Mouse (Mus musculus): ENCODE data around the gene Fance. TPM values are rescaled to one million over a fixed set of nuclear protein-coding genes. Genes with fewer than 3 reads are reported as not detected.
"Not testable (repeated sequence)": the region's sequence is repeated elsewhere in the genome, so short reads cannot be mapped to it uniquely, and the experiment has no call there.

The Fance gene
- polyA plus RNA-seq, 1 experiment, result 21.7 TPM

- no peak for DNase-seq
- WGBS, result 16% methylated on average over 4 of the region's 4 CpGs
- TF ChIP-seq CTCF (IDR thresholded peaks at IDR 0.05; ENCODE audit: insufficient read depth, low read length), result no peak
- no peak for TF ChIP-seq POLR2A (IDR thresholded peaks at IDR 0.05; ENCODE audit: borderline replicate concordance, extremely low read depth, low read depth, low read length)
- H3K4me3 ChIP-seq (replicated peaks; ENCODE audit: extremely low read depth, low read depth, low read length), result no peak overlapping the region
- peaks cover 7% of the 10 kb centered on the region for H3K4me1 ChIP-seq (ENCODE audit: control insufficient read depth, insufficient read depth, low read length)
These were observed 16.3 kb downstream of the Fance start for GRCm38 (mm10) chr17:28329503-28330231.

GRCm38 (mm10) chr17:28330232-28330546 lies 16.9 kb downstream of the Fance start:
- no peak for TF ChIP-seq CTCF (IDR thresholded peaks at IDR 0.05; ENCODE audit: insufficient read depth, low read length)
- no peak for TF ChIP-seq POLR2A (IDR thresholded peaks at IDR 0.05; ENCODE audit: borderline replicate concordance, extremely low read depth, low read depth, low read length)
- DNase-seq, result no peak
- WGBS, result 39% methylated on average over 2 of the region's 2 CpGs
- H3K4me3 ChIP-seq (replicated peaks; ENCODE audit: extremely low read depth, low read depth, low read length), result no peak overlapping the region
- H3K4me1 ChIP-seq (ENCODE audit: control insufficient read depth, insufficient read depth, low read length), result peaks cover 7% of the 10 kb centered on the region

GRCm38 (mm10) chr17:28330590-28330989 lies 17.3 kb downstream of the Fance start:
- 56% methylated on average over 8 of the region's 8 CpGs for WGBS
- H3K4me3 ChIP-seq (replicated peaks; ENCODE audit: extremely low read depth, low read depth, low read length); DNase-seq; H3K4me1 ChIP-seq (ENCODE audit: control insufficient read depth, insufficient read depth, low read length): not testable (repeated sequence)

GRCm38 (mm10) chr17:28331241-28332112 lies 18.2 kb downstream of the Fance start:
- Histone ChIP-seq H3K4me1 (ENCODE audit: control insufficient read depth, insufficient read depth, low read length) (peaks cover 7% of the 10 kb centered on the region), H3K4me3 (replicated peaks; ENCODE audit: extremely low read depth, low read depth, low read length) (no peak overlapping the region)
- no peak for TF ChIP-seq CTCF (IDR thresholded peaks at IDR 0.05; ENCODE audit: insufficient read depth, low read length)
- TF ChIP-seq POLR2A (IDR thresholded peaks at IDR 0.05; ENCODE audit: borderline replicate concordance, extremely low read depth, low read depth, low read length), result no peak
- no peak for DNase-seq
- WGBS, result 54% methylated on average over 7 of the region's 7 CpGs

GRCm38 (mm10) chr17:28332113-28332914 lies 19.0 kb downstream of the Fance start:
- Histone ChIP-seq H3K4me3 (replicated peaks; ENCODE audit: extremely low read depth, low read depth, low read length) (no peak overlapping the region), H3K4me1 (ENCODE audit: control insufficient read depth, insufficient read depth, low read length) (peaks cover 7% of the 10 kb centered on the region)
- DNase-seq, result no peak
- WGBS, result 55% methylated on average over 13 of the region's 13 CpGs
- no peak for TF ChIP-seq CTCF (IDR thresholded peaks at IDR 0.05; ENCODE audit: insufficient read depth, low read length)
- no peak for TF ChIP-seq POLR2A (IDR thresholded peaks at IDR 0.05; ENCODE audit: borderline replicate concordance, extremely low read depth, low read depth, low read length)

- no peak overlapping the region for H3K4me3 ChIP-seq (replicated peaks; ENCODE audit: extremely low read depth, low read depth, low read length)
- no peak for DNase-seq
- 54% methylated on average over 31 of the region's 31 CpGs for WGBS
- H3K4me1 ChIP-seq (ENCODE audit: control insufficient read depth, insufficient read depth, low read length), result peaks cover under 1% of the 10 kb centered on the region
- TF ChIP-seq CTCF (IDR thresholded peaks at IDR 0.05; ENCODE audit: insufficient read depth, low read length), result no peak
- TF ChIP-seq POLR2A (IDR thresholded peaks at IDR 0.05; ENCODE audit: borderline replicate concordance, extremely low read depth, low read depth, low read length), result no peak
These were observed 19.7 kb downstream of the Fance start for GRCm38 (mm10) chr17:28332915-28333546.

- H3K4me1 ChIP-seq (ENCODE audit: control insufficient read depth, insufficient read depth, low read length), result no peaks in the 10 kb centered on the region
- H3K4me3 ChIP-seq (replicated peaks; ENCODE audit: extremely low read depth, low read depth, low read length), result no peak overlapping the region
- no peak for TF ChIP-seq CTCF (IDR thresholded peaks at IDR 0.05; ENCODE audit: insufficient read depth, low read length)
- DNase-seq, result no peak
- WGBS, result 74% methylated on average over 10 of the region's 10 CpGs
These were observed 21.9 kb downstream of the Fance start for GRCm38 (mm10) chr17:28335267-28335666.

GRCm38 (mm10) chr17:28337547-28337946 lies 24.2 kb downstream of the Fance start:
- 86% methylated on average over 7 of the region's 7 CpGs for WGBS
- peaks cover 9% of the 10 kb centered on the region for H3K4me1 ChIP-seq (ENCODE audit: control insufficient read depth, insufficient read depth, low read length)
- DNase-seq, result no peak
- H3K4me3 ChIP-seq (replicated peaks; ENCODE audit: extremely low read depth, low read depth, low read length), result no peak overlapping the region
- no peak for TF ChIP-seq CTCF (IDR thresholded peaks at IDR 0.05; ENCODE audit: insufficient read depth, low read length)
- no peak for TF ChIP-seq POLR2A (IDR thresholded peaks at IDR 0.05; ENCODE audit: borderline replicate concordance, extremely low read depth, low read depth, low read length)

GRCm38 (mm10) chr17:28340578-28340977 lies 27.3 kb downstream of the Fance start:
- Histone ChIP-seq H3K4me1 (ENCODE audit: control insufficient read depth, insufficient read depth, low read length) (peaks cover 13% of the 10 kb centered on the region), H3K4me3 (replicated peaks; ENCODE audit: extremely low read depth, low read depth, low read length) (no peak overlapping the region)
- TF ChIP-seq POLR2A (IDR thresholded peaks at IDR 0.05; ENCODE audit: borderline replicate concordance, extremely low read depth, low read depth, low read length) (no peak), CTCF (IDR thresholded peaks at IDR 0.05; ENCODE audit: insufficient read depth, low read length) (no peak)
- no peak for DNase-seq
- WGBS, result 44% methylated on average over 7 of the region's 7 CpGs
